Mouse (Mus musculus): Measurements from ENCODE around the gene St6gal1.

St6gal1 gene

DNA sequence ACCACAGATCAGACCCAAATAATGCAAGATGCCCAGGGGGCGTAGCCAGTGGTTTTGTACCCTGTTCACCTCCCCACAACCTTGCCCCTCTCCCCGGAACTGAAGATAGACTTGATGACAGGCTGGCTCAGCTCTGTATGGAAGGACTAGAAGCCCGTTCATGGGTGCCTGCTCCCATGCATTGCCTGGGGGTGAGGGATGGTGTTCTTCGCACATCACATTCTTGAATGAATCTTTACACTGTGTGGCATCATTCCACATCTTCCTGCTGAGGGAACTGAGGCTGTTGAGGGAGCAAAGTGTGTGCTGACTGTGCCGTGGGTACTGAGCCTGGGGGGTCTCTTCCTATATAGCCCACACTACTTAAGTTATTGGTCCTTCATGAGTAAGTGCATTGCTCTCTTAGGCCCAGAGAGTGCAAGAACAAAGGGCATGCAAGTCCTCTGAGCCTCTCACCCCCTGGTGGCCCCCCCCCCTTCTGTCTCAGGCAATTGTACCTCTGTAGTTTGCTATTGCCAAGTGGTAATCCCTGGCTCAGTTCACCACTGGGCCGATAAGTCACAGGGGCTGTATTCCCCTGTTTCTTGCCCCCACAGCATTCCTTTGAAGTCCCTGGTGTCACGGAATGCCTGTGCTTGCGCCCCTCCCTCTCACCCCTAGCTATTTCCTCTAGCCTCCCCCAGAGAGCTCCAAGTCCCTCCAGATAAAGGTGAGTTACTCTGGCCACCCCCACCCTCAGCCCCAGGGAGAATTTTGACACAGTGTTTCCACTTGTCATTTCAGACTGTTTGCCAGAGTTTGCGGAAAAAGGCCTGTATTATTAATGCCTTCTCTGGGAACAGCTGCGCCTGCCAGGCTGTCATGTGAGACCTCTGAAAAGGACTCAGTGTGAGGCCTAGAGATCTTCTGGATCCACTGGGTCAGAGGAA, 45.7 kb downstream of the St6gal1 start:
- no peak for DNase-seq (ENCODE audit: low read depth, low spot score)

DNA sequence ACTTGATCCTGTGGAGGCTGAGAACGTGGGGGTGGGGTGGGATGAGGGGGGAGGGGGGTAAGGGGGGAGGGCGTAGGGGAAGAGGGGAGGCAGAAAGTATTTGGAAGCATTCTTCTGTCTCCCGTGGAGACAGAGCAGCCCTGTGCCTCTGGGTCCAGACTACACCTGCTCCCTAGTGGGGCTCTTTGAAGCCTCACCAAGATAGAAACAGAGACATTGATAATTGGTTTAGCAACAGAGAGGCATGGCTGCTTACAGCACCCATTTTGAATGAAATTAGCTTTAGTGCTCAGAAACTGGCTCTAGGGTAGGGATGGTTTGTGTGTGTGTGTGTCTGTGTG, 46.3 kb downstream of the St6gal1 start:
- H3K27me3 ChIP-seq (ENCODE audit: control insufficient read depth, insufficient read depth, low read length, poor library complexity, severe bottlenecking) = no peaks in the 10 kb centered on the region
- no peak for DNase-seq (ENCODE audit: low read depth, low spot score)

More for the DNA sequence above, 45.7 kb downstream of the St6gal1 start:
- Histone ChIP-seq H3K27me3 (ENCODE audit: control insufficient read depth, insufficient read depth, low read length, poor library complexity, severe bottlenecking) (no peaks in the 10 kb centered on the region), H3K36me3 (ENCODE audit: control insufficient read depth, insufficient read depth, low read length, poor library complexity, severe bottlenecking) (peaks cover 6% of the 10 kb centered on the region)

DNA sequence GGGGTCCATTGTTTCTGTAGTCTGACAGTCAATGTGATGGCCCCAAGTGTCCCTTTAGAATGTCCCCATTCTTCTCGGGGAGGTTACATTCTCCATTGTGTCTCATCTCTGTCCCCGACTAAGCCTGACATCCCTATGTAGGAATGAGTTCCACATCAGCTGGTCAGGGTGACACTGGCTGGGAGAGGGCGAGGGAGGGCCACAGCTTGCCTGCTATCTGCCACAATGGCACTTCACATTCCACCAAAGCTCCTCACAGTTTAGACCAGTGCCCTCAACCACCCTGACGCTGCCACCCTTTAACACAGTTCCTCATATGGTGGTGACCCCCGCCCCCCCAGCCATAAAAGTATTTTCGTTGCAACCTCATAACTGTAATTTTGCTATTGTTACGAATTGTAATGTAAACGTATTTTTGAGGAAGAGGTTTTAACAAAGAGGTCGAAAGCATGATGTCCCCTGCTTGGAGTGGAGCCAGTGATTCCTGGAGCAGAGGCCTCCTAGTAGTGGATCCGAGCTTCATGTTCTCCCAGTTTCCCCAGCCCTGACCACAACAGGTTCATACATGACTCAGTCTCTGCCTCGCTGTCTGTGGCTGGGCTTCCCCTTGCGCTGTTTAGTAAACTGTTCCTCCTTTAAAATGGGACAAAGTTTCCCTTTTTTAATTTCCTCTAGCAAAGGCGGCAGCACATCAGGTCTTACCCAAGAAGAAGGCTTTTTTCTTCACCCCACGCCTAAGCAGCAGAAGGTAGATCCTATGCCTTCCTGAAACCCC, 47.4 kb downstream of the St6gal1 start:
- no peaks in the 10 kb centered on the region for H3K27me3 ChIP-seq (ENCODE audit: control insufficient read depth, insufficient read depth, low read length, poor library complexity, severe bottlenecking)
- peaks cover 6% of the 10 kb centered on the region for H3K36me3 ChIP-seq (ENCODE audit: control insufficient read depth, insufficient read depth, low read length, poor library complexity, severe bottlenecking)
- peak; percentile 42 for DNase-seq (ENCODE audit: low read depth, low spot score)

More for the DNA sequence above, 46.3 kb downstream of the St6gal1 start:
- peaks cover 6% of the 10 kb centered on the region for H3K36me3 ChIP-seq (ENCODE audit: control insufficient read depth, insufficient read depth, low read length, poor library complexity, severe bottlenecking)

DNA sequence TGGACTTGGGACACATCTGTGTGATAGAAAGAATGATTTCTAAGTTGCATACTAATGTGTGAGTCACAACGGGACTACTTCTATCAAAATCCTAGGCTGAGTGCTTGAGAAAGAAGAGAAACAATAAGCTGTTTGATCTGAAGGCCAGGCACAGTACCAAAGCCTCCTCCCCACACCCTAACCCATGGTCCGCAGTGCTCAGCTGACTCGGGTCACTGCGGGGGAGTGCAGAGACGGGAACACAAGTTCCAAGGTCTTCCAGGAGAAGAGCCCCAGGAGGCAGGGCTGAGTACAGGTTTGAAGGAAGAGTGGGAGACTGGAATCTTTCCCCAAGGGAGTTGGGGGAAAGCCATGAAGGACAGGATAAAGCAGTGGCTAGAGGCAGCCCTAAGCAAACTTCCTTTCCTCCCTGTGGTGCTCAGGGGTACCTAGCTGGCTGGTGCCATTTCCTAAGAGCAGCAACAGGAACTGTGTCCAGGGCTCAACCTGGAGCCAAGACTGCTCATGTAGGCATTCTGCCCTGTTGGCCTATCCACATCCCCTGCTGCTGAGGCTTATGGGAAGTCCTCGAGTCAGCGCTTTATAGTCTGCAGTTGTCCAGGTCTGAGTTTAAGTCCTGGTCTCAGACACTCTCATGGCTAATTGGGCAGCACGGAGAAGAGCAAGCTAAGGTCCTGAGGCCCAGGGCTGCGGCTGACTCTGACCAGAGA, 48.1 kb downstream of the St6gal1 start:
- DNase-seq (ENCODE audit: low read depth, low spot score) = no peak
- H3K27me3 ChIP-seq (ENCODE audit: control insufficient read depth, insufficient read depth, low read length, poor library complexity, severe bottlenecking) = no peaks in the 10 kb centered on the region
- H3K36me3 ChIP-seq (ENCODE audit: control insufficient read depth, insufficient read depth, low read length, poor library complexity, severe bottlenecking) = peaks cover 6% of the 10 kb centered on the region

DNA sequence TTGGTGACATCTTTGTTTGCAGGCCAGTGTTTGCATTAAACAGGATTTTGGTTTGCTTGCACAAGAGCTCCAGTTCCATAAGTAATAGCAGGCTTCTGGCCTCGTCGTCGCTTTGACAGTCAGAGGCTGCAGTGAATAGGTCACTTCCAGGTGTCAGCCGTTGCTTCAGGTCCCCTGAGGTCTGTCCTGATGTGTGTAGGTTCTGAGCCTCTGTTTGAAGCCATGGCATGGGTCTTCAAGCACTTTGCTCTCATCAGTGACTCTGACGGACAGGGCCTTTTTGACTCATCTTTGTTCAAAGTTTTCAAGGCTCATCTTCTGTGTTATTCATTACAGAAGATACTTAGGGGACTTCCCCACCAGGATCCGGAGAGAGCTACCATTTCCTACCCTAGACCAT, 49.5 kb downstream of the St6gal1 start:
- DNase-seq (ENCODE audit: low read depth, low spot score) = no peak
- Histone ChIP-seq H3K36me3 (ENCODE audit: control insufficient read depth, insufficient read depth, low read length, poor library complexity, severe bottlenecking) (peaks cover 6% of the 10 kb centered on the region), H3K27me3 (ENCODE audit: control insufficient read depth, insufficient read depth, low read length, poor library complexity, severe bottlenecking) (no peaks in the 10 kb centered on the region)

DNA sequence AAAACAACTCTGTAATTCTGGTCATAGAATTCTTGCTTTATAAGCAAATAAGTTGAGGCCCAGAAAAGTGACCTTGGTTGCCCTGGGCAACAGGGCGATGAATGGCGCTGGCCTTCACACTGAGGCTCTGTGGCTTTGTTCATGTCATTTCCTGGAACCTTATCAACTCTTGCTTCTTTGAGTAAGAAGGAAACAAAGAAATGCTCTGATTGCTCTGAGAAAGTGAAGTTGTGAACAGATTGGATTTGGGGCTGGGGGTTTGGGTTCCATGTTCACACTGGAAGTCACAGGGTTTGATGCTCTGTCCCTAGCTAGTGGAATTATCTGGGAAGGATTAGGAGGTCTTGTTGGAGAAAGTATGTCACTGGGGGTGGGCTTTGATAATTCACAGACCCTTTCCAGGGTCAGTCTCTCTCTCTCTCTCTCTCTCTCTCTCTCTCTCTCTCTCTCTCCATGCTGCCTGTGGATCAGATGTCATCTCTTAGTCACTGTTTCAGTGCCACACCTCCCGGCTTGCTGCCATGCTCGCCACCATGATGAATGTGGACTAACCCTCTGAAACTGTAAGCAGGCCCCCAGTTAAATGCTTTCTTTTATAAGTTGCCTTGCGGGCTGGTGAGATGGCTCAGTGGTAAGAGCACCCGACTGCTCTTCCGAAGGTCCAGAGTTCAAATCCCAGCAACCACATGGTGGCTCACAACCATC, 50.2 kb downstream of the St6gal1 start:
- peak; percentile 77 for DNase-seq (ENCODE audit: low read depth, low spot score)
- H3K36me3 ChIP-seq (ENCODE audit: control insufficient read depth, insufficient read depth, low read length, poor library complexity, severe bottlenecking) = peaks cover 5% of the 10 kb centered on the region
- no peaks in the 10 kb centered on the region for H3K27me3 ChIP-seq (ENCODE audit: control insufficient read depth, insufficient read depth, low read length, poor library complexity, severe bottlenecking)

DNA sequence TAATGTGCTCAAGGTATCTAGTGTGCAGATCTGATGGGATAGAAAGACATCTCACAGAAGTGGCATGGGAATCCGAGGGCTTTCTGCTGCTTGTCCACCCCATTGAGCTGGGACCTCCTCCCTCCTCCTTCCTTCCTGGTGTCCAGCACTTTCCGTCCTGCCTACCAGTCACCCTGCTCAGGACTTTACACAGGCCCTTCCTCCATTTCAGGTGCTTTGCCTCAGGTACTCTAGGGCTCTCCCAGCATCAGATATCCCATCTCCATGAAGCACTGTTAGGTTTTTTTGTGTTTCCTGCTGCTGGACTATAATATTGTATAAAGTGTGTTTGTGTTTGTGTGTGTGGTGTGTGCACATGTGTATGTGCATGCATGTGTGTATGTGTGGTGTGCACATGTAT, 51.1 kb downstream of the St6gal1 start:
- no peaks in the 10 kb centered on the region for H3K27me3 ChIP-seq (ENCODE audit: control insufficient read depth, insufficient read depth, low read length, poor library complexity, severe bottlenecking)
- no peak for DNase-seq (ENCODE audit: low read depth, low spot score)
- H3K36me3 ChIP-seq (ENCODE audit: control insufficient read depth, insufficient read depth, low read length, poor library complexity, severe bottlenecking) = peaks cover 3% of the 10 kb centered on the region

DNA sequence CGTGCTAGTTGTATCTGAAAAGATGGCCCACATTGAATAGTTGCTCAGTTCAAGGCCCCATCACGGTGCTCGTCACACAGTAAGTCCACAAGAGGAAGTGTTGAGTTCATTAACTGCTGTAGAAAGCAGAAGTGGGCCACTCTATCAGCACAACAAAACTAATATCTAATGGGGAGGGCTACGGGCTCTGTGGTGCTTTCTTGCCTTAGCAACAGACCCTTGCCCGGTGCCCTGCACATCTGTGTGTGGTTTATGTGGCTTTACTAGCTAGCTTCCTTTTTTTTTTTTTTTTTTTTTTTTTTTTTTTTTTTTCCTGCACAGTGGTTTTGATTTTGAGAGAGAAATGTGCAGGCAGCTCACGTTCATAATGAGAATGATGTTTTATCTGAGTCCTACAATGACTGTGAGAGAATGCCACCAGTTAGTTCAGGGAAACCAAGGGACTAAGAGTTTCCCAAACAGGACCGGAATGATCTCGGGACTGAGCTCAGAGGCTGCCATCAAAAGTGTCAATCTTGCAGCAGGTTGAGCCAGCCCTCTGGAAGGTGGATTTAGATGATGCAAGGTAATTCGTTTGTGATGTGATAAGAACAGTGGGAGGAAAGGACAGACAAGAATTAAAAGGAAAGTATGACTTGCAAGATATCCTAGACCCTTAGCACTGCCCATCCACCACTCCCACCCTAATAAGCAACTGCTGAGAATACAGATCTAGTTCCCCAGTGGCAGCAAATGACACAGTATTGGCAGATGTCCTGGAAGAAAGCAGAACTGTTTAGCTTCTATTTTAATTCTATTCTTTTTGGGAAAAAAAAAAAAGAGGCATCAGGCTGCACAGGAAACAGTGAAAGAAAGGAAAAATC, 55.6 kb downstream of the St6gal1 start:
- peak; percentile 94 for DNase-seq (ENCODE audit: low read depth, low spot score)
- Histone ChIP-seq H3K27me3 (ENCODE audit: control insufficient read depth, insufficient read depth, low read length, poor library complexity, severe bottlenecking) (no peaks in the 10 kb centered on the region), H3K36me3 (ENCODE audit: control insufficient read depth, insufficient read depth, low read length, poor library complexity, severe bottlenecking) (no peaks in the 10 kb centered on the region; the same call in 1 of the 2 replicates)

DNA sequence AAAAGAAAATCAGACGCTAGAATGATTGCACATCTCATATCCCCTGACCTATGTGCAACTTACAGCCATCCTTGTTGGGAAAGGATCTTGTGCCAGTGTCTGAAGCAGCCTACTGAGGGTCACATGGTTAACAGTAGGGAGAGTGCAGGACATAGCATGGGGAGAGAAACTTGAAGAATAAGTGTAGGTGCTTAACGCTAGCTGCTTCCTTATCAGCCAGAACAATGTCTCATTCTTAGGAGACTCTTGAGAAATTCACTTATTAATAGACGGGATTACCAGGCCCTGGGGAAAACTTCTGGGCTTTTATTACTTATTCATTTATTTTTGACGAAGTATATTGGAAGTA, 56.2 kb downstream of the St6gal1 start:
- DNase-seq (ENCODE audit: low read depth, low spot score) = no peak
- H3K36me3 ChIP-seq (ENCODE audit: control insufficient read depth, insufficient read depth, low read length, poor library complexity, severe bottlenecking) = no peaks in the 10 kb centered on the region; the same call in 1 of the 2 replicates

DNA sequence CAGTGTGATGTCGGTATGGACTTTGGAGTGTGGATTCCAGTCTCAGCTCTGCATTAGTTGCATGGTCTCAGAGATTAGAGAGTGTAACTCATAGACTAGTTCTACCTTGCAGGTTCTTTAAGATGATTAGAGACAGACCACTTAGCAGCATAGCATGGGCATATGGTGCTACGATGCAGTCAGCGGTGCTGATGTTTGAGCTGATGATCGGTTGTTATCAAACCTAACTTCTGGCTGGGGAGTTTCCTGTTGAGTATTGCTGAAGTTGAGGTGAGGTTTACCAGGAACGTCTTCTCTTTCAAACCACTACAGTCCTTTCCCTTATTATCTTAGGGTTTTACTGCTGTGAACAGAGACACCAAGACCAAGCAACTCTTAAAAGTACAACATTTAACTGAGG, 57.7 kb downstream of the St6gal1 start:
- Histone ChIP-seq H3K27me3 (ENCODE audit: control insufficient read depth, insufficient read depth, low read length, poor library complexity, severe bottlenecking) (no peaks in the 10 kb centered on the region), H3K36me3 (ENCODE audit: control insufficient read depth, insufficient read depth, low read length, poor library complexity, severe bottlenecking) (no peaks in the 10 kb centered on the region; the same call in 1 of the 2 replicates)
- no peak for DNase-seq (ENCODE audit: low read depth, low spot score)

More for the DNA sequence above, 56.2 kb downstream of the St6gal1 start:
- H3K27me3 ChIP-seq (ENCODE audit: control insufficient read depth, insufficient read depth, low read length, poor library complexity, severe bottlenecking) = no peaks in the 10 kb centered on the region

DNA sequence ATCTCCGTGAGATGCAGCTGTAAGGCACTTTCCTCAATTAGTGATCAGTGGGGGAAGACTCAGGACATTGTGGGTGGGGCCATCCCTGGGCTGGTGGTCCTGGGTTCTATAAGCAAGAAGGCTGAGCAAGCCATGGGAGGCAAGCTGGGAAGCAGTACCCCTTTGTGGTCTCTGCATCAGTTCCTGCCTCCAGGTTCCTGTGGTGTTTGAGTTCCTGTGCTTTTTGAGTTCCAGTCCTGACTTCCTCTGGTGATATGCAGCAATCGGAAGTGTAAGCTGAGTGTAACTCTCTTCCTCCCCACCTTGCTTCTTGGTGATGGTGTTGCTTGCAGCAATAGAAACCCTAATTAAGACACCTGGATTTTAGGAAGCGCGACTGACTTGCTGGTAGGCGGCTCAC, 58.4 kb downstream of the St6gal1 start:
- H3K36me3 ChIP-seq (ENCODE audit: control insufficient read depth, insufficient read depth, low read length, poor library complexity, severe bottlenecking) = no peaks in the 10 kb centered on the region; the same call in 1 of the 2 replicates
- H3K27me3 ChIP-seq (ENCODE audit: control insufficient read depth, insufficient read depth, low read length, poor library complexity, severe bottlenecking) = no peaks in the 10 kb centered on the region
- peak; percentile 49 for DNase-seq (ENCODE audit: low read depth, low spot score)

DNA sequence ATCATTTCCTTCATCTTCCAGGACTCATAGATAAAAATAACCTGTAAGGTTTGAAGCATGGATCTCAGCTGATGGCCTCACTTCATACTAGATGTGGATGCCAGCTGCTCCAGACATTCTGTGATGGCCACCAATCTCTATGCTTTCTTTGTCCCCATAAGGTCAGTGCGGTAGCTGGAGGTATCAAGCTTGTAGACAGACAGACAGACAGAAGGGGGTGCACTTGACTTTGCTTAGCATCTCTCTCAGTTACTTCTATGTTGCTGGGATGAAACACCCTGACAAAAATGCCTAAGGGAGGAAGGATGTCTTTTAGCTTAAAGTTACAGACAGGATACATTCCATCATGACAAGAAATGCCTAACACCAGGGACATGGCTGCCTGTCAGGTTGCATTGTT, 59.1 kb downstream of the St6gal1 start:
- Histone ChIP-seq H3K27me3 (ENCODE audit: control insufficient read depth, insufficient read depth, low read length, poor library complexity, severe bottlenecking) (no peaks in the 10 kb centered on the region), H3K36me3 (ENCODE audit: control insufficient read depth, insufficient read depth, low read length, poor library complexity, severe bottlenecking) (no peaks in the 10 kb centered on the region; the same call in 1 of the 2 replicates)
- no peak for DNase-seq (ENCODE audit: low read depth, low spot score)

DNA sequence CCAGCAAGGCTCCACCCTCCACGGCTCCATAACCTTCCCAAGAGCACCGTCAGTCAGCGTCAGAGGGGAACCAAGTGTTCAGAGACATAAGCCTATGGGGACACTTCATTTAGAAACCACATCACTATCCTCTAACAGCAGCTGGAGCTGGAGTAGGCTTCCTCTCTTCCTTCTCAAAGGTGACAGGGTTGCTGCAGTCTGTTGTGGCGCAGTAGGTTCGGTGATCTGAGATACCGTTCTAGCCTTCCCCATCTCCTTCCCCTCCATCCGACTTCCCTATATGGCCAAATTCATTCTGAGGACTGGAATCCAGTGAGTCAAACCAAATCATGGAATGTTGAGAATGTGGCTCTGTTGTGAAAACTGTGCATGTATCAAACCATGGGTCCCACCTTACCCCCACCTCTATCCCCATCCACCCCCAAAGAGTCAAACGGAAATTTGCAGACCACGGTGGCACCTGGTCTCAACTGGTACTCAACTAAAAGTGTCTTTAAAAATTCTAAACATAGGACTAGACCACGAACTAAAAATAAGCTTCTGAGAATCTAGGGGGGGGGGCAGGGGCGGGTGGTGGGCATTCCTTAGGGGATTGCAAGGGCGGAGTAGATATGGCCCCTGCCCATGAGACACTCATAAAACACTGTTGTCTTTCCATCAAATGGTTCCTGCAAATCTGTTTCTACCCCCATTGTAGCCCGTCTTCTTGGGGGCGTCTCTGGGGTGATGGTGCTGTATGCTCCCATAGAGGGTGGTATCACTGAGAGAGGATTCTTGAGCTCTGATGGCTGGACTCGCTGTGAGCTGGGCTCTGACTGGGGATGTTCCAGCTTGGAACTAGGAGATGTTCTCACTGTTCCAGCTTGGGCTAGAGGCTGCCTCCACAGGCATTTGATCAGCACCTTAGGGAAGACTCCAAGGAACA, 60.2 kb downstream of the St6gal1 start:
- peak; percentile 49 for DNase-seq (ENCODE audit: low read depth, low spot score)
- Histone ChIP-seq H3K36me3 (ENCODE audit: control insufficient read depth, insufficient read depth, low read length, poor library complexity, severe bottlenecking) (peaks cover 2% of the 10 kb centered on the region; the same call in 1 of the 2 replicates), H3K27me3 (ENCODE audit: control insufficient read depth, insufficient read depth, low read length, poor library complexity, severe bottlenecking) (no peaks in the 10 kb centered on the region)

Data from splenic B cell, adult 2 months (primary cell).